Mouse (Mus musculus): ENCODE results near the gene Ttll11. TPM values are rescaled to one million over a fixed set of nuclear protein-coding genes. Genes with fewer than 3 reads are reported as not detected.

Ttll11 gene
- polyA plus RNA-seq, 1 experiment from 2014 or later, result 6.1 TPM

GRCm38 (mm10) chr2:35845611-35846504 is 133.9 kb downstream of the Ttll11 start:
- Histone ChIP-seq H3K4me1 (replicated peaks) (peaks cover 20% of the 10 kb centered on the region), H3K9ac (peak overlapping the region; percentile 11; the same call in 1 of the 2 replicates), H3K27ac (replicated peaks) (peak overlapping the region; percentile 21; the same call in 1 of the 2 replicates), H3K27me3 (no peaks in the 10 kb centered on the region), H3K9me3 (no peaks in the 10 kb centered on the region), H3K36me3 (no peaks in the 10 kb centered on the region), H3K4me2 (no peak overlapping the region), H3K4me3 (no peak overlapping the region)
- ATAC-seq (ENCODE audit: low FRiP score, low read depth), result 0 out of 2 replicates have a peak, but pooled peaks have one; percentile 20
- WGBS, result 40% methylated on average over 11 of the region's 11 CpGs

DNA sequence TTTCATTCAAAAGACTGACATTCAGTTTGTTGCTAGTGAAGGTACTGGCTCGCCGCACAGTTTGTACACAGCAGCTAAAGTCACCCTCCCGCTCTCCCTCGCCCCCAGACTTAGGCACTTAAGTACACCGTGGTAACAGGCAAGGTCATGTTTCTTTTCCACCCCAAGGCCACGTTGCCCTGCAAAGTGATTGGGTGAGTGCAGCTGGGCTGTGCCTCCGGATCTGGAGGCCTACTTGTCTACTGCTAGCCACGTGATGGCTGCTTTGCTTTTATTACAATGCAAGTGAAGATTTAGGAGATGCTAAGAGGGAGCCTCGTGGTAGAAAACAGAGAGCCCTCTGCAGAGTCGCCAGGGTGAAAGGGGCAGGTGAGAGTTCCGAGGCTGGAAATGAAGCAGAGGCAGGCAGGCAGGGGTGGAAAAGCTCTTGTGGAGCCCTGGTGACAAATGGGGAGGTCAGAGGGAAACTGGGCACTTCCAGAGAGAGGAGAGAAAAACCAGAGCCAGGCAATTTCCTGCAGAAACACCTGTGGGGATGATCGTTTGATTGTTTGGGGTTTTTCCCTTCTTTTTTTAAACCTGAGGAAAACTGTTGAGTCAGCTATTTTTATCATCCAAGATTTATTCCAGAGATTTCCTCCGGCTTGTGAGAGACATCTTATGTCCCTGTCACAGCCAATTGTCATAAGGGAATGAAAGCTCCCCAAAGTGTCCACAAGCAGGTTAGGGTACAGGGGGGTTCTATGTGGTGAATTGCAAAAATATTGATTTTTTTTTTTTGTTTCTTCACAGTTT is 135.6 kb downstream of the Ttll11 start:
- no peaks in the 10 kb centered on the region for H3K9me3 ChIP-seq
- 43% methylated on average over 13 of the region's 13 CpGs for WGBS
- no peak overlapping the region for H3K4me3 ChIP-seq
- no peak overlapping the region for H3K27ac ChIP-seq (replicated peaks)
- H3K4me2 ChIP-seq, result no peak overlapping the region
- H3K36me3 ChIP-seq, result no peaks in the 10 kb centered on the region
- H3K4me1 ChIP-seq (replicated peaks), result peaks cover 17% of the 10 kb centered on the region
- no peaks in the 10 kb centered on the region for H3K27me3 ChIP-seq
- no peak overlapping the region for H3K9ac ChIP-seq
- ATAC-seq (ENCODE audit: low FRiP score, low read depth), result no peak

- Histone ChIP-seq H3K4me2 (no peak overlapping the region), H3K36me3 (no peaks in the 10 kb centered on the region), H3K4me1 (replicated peaks) (peaks cover 17% of the 10 kb centered on the region), H3K9ac (no peak overlapping the region), H3K27ac (replicated peaks) (no peak overlapping the region), H3K9me3 (no peaks in the 10 kb centered on the region), H3K27me3 (no peaks in the 10 kb centered on the region), H3K4me3 (no peak overlapping the region)
- no peak for ATAC-seq (ENCODE audit: low FRiP score, low read depth)
- 66% methylated on average over 16 of the region's 16 CpGs for WGBS
Measured at GRCm38 (mm10) chr2:35842780-35843474, 136.8 kb downstream of the Ttll11 start.

GRCm38 (mm10) chr2:35841841-35842420 is 137.8 kb downstream of the Ttll11 start:
- Histone ChIP-seq H3K27me3 (no peaks in the 10 kb centered on the region), H3K36me3 (no peaks in the 10 kb centered on the region), H3K4me3 (no peak overlapping the region), H3K9me3 (no peaks in the 10 kb centered on the region), H3K27ac (replicated peaks) (no peak overlapping the region), H3K4me1 (replicated peaks) (peaks cover 17% of the 10 kb centered on the region), H3K9ac (no peak overlapping the region), H3K4me2 (no peak overlapping the region)
- ATAC-seq (ENCODE audit: low FRiP score, low read depth), result no peak
- 64% methylated on average over 4 of the region's 4 CpGs for WGBS

GRCm38 (mm10) chr2:35840956-35841816 is 138.5 kb downstream of the Ttll11 start:
- no peak overlapping the region for H3K4me2 ChIP-seq
- 29% methylated on average over 14 of the region's 14 CpGs for WGBS
- no peaks in the 10 kb centered on the region for H3K36me3 ChIP-seq
- H3K27ac ChIP-seq (replicated peaks), result no peak overlapping the region
- H3K9ac ChIP-seq, result no peak overlapping the region
- no peak overlapping the region for H3K4me3 ChIP-seq
- peaks cover 17% of the 10 kb centered on the region for H3K4me1 ChIP-seq (replicated peaks)
- ATAC-seq (ENCODE audit: low FRiP score, low read depth), result no peak
- no peaks in the 10 kb centered on the region for H3K27me3 ChIP-seq
- H3K9me3 ChIP-seq, result no peaks in the 10 kb centered on the region

- Histone ChIP-seq H3K4me1 (replicated peaks) (peaks cover 10% of the 10 kb centered on the region; the same call in 1 of the 2 replicates), H3K9ac (no peak overlapping the region), H3K4me3 (no peak overlapping the region), H3K27me3 (no peaks in the 10 kb centered on the region), H3K9me3 (no peaks in the 10 kb centered on the region), H3K36me3 (no peaks in the 10 kb centered on the region), H3K4me2 (no peak overlapping the region), H3K27ac (replicated peaks) (no peak overlapping the region)
- ATAC-seq (ENCODE audit: low FRiP score, low read depth), result no peak
- 76% methylated on average over 11 of the region's 11 CpGs for WGBS
Measured at GRCm38 (mm10) chr2:35838751-35839479, 140.8 kb downstream of the Ttll11 start.

GRCm38 (mm10) chr2:35834198-35834913 is 145.4 kb downstream of the Ttll11 start:
- Histone ChIP-seq H3K4me2 (no peak overlapping the region), H3K27ac (replicated peaks) (no peak overlapping the region), H3K4me1 (replicated peaks) (0 out of 2 replicates have a peak, but pooled peaks cover 5% of the 10 kb centered on the region), H3K9ac (no peak overlapping the region), H3K27me3 (no peaks in the 10 kb centered on the region), H3K4me3 (no peak overlapping the region), H3K36me3 (no peaks in the 10 kb centered on the region), H3K9me3 (no peaks in the 10 kb centered on the region)
- ATAC-seq (ENCODE audit: low FRiP score, low read depth), result no peak
- WGBS, result 95% methylated on average over 10 of the region's 10 CpGs

GRCm38 (mm10) chr2:35833546-35833945 is 146.2 kb downstream of the Ttll11 start:
- Histone ChIP-seq H3K27me3 (no peaks in the 10 kb centered on the region), H3K27ac (replicated peaks) (no peak overlapping the region), H3K36me3 (no peaks in the 10 kb centered on the region), H3K9ac (no peak overlapping the region), H3K9me3 (no peaks in the 10 kb centered on the region), H3K4me1 (replicated peaks) (0 out of 2 replicates have a peak, but pooled peaks cover 5% of the 10 kb centered on the region), H3K4me2 (no peak overlapping the region), H3K4me3 (no peak overlapping the region)
- WGBS, result 55% methylated on average over 6 of the region's 6 CpGs
- no peak for ATAC-seq (ENCODE audit: low FRiP score, low read depth)

DNA sequence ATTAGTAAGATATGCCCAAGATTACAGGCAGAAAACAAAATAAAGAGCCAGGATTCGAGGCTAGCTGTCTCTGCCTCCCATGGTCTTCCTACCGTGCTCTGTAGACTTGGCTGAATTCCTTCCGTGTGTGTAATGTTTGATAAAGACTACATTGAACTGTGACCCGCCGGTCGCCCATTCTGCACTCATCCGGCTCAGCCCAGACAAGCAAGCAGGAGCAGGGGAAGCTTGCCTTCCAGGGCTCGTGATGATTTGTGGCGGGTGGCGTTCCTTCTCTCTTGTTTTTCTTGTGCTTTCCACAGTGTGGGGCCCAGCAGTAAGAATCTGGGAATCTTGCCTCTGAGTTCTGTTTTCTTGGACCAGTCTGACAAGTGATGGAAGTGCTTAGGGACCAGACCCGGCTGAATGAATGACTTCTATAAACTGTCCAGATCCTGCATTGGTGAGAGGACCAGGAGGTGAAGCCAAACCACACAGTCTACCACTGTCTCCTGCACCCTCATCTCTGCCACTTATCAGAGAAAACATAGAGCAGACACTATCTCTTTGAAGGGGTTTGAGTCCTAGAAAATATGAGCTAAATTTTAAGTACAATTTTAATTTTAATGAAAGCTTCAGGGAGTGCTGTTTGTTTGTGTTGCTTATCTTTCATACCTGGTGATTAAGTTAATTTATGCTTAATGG is 146.8 kb downstream of the Ttll11 start:
- Histone ChIP-seq H3K9ac (no peak overlapping the region), H3K4me1 (replicated peaks) (0 out of 2 replicates have a peak, but pooled peaks cover 5% of the 10 kb centered on the region), H3K27me3 (no peaks in the 10 kb centered on the region), H3K9me3 (no peaks in the 10 kb centered on the region), H3K36me3 (no peaks in the 10 kb centered on the region), H3K4me3 (no peak overlapping the region), H3K4me2 (no peak overlapping the region), H3K27ac (replicated peaks) (no peak overlapping the region)
- WGBS, result 59% methylated on average over 11 of the region's 11 CpGs
- no peak for ATAC-seq (ENCODE audit: low FRiP score, low read depth)

All from hindbrain, embryonic 15.5 days (tissue).